Mouse (Mus musculus): ENCODE data around the gene Rhox11. TPM values are rescaled to one million over a fixed set of nuclear protein-coding genes. Genes with fewer than 3 reads are reported as not detected.
"Not testable (repeated sequence)": the region's sequence is repeated elsewhere in the genome, so short reads cannot be mapped to it uniquely, and the experiment has no call there.

The Rhox11 gene
- total RNA-seq (2021) = not detected
- long read RNA-seq, experiment 1 = 0 reads
- long read RNA-seq, experiment 2 = 0 reads

DNA sequence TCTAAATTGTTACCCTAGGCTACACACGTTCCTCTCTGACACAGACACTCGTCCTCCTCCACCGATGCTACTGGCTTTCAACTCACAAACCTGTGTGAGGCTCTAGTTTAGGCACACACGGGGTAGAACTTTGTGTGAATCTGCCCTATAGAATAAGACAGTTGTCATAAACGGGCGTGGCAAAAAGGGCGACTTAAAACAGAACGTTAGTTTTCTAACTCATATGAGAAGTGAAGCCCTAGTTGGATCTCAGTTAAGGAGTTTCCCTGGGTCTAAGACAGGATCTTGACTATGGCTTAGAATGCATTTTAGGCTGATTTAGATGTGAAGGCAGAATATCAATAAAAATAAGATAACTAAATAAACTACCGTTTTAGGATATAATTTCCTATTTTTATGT lies at the start of gene Rhox11:
Gene Rhox11 (minus strand): TSS at position 101 of the 400 bp plus-strand sequence.
- no peak for DNase-seq (ENCODE audit: low spot score in 2 of 2)

DNA sequence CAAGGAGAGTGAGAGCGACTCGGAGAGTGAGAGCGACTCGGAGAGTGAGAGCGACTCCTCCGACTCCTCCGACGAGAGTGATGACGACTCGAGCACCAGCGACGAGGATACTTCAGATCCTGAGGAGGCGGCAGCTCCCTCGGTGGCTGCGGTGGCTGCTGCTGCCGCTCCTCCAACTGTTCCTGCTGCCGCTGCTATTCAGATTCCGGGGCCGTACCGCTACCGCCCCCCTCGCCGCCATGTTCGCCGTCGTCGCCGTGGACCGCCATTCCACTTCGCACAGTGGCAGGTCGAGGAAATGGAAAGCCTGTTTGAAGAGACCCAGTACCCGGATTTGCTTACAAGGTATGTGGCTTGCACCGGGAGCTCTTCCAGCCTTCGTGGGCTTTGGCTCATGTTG lies 36.5 kb upstream of the Rhox11 start:
- no peak for DNase-seq (ENCODE audit: low spot score in 2 of 2)

DNA sequence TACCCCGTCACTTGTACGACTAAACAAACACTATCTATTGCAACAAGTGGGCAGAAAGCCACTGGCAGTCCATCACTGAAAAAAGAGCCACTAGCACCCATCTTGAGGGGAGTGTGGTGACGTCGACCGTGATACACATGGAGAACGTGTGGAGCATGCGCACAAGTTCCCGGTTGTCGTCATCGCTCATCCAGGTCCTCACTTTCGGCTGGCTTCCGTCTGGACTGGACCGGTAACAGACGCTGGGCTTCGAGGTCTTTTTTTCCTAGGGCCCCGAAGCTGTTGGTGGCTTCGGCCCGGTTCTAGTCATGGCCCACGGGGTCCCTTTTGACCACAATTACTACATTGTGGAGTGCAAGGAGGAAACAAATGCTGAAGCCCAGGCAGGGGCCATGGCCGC lies 36.0 kb upstream of the Rhox11 start, which contains the start of gene Rhox13:
Gene Rhox13 (plus strand): TSS at position 238 of the 400 bp plus-strand sequence.
- no peak for DNase-seq (ENCODE audit: low spot score in 2 of 2)

DNA sequence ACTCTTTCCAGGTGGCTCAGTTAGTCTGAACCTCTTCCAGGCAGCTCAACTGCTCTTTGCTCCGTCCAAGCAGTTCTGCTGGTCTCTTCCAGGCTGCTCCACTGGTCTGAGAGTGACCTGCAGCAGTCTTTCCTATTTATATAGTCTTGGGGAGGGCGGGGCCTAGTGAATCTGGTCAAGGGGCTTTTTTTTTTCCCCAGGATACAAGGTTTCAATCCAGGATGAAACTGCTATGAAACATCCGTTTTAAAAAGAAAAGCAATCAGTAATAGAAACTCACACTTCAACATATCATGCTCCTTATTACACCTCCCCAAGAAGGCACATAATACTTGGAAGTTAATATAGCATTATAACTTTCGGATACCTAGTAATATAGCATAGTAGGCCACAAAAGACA lies 25.9 kb upstream of the Rhox11 start, which contains the start of gene Rhox12:
Gene Rhox12 (minus strand): TSS at position 101 of the 400 bp plus-strand sequence.
- DNase-seq (ENCODE audit: low spot score in 2 of 2) = no peak

DNA sequence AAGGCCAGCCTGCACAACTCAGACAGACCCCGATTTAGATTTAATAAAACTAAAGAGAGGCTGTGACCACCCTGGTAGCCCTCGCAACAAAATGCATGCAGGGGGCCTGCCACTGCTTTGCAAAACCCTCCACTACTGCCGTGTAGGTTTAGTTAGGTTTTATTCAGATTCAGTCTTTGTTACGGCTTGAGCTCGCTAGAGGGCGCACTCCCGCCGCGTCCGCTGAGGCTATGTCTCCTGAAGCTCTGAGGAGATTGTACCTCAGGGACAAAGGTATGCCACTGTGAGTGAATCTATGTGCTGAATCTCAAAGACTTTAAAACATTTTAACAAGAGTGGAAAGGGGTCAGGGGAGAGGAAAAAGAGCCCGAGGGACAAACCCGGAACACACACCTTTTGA lies 715 bp downstream of the Rhox11 start:
- DNase-seq (ENCODE audit: low spot score in 2 of 2) = peak; percentile 44 to 45

DNA sequence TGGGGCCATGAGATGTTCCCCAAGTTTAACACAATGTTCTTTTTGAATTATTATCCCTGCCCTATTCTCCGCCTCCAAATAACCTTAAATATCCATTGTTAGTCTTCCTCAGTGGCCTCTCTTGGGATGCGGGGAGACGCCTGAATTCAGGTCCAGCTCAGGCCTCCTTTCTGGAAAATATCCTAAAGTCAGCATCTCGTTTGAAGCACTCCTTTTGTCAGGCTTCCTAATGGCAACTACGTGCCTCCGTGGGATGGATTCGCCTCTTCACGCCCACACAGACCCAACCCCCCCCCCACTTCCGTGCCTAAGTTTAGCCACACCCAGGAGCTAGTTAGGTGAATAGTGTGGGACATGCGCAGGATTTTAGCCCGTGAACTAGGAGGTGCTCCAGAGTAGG lies 18.8 kb downstream of the Rhox11 start, which contains the start of gene Rhox10:
Gene Rhox10 (plus strand): TSS at position 301 of the 400 bp plus-strand sequence.
- DNase-seq (ENCODE audit: low spot score in 2 of 2) = no peak

DNA sequence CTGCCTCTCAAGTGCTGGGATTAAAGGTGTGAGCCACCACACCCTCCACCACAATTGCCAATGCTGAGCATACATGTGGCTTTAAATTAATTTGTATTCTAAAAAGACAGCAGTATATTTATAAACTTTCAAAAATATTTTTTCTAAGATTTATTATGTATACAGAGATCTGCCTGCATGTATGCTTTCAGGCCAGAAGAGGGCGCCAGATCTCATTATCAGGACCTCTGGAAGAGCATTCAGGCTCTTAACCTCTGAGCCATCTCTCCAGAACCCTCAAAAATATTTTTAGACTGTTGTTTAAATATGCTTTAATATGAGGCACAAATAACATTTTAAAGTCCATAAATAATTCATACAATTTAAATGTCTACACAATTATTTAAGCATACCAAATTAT lies 23.4 kb downstream of the Rhox11 start:
- peak in 1 of 2 experiments; percentile 5 for DNase-seq (ENCODE audit: low spot score in 2 of 2)

DNA sequence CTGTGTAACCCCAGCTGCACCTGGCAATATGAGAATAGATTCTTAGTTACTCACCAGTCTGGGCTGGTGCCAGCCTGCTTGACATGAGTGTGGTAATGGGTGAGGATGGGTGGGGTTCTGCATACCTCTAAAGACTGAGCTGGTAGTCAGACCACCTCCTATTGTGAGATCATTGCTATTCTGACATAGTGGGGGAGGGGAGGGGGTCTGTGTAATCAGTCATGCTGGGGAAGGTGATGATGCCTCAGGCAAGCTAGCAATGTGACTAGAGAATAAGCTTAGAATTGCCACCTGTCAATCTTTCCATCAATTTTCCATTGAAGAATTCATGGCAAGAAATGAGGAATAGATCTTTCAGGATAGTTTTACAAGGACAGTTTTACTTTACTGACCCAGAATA lies 41.9 kb downstream of the Rhox11 start, which contains the start of gene Btg1-ps2:
Gene Btg1-ps2 (minus strand): TSS at position 101 of the 400 bp plus-strand sequence.
- not testable (repeated sequence) for DNase-seq (ENCODE audit: low spot score in 2 of 2)

DNA sequence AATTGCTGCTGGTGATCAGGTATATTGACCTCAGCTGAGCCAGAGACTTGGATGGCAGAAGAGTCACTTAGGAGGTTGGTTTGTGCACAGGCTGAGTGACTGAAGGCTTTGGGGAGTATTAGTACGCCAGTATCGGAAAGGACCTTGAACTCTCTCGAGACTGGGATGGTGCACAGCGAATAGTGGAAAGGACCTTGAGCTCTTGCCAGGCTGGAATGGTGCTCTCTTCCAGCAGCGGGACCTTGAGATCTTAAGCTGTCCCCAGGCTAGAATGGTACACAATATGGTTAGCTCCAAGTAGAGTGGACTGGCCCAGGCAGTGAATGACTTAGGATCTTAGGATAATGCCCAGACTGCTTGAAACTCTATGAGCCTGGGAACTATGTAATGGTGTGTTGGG lies 45.3 kb downstream of the Rhox11 start:
- no peak for DNase-seq (ENCODE audit: low spot score in 2 of 2)

DNA sequence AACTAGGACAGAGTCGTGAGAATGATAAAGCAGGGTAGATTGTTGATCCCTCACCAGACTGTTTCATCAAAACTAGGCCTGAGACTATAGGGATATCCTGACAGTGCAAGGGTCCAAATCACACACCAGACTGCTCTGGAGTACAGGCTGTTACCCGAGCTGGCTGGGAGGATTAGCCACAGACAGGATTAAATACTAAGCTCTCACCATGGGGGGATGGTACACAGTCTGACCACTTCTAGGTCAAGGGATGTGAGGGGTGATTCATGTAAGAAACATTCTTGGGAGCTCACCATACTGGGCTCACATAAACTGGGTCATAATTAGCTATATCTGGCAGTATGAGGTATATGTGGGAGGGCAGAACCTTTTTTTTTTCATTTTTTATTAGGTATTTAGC lies 51.1 kb downstream of the Rhox11 start:
- DNase-seq (ENCODE audit: low spot score in 2 of 2) = no peak

Other genes starting within 250 kb of the Rhox11 start
- not detected for gene Rhox8, start 206.2 kb downstream of the Rhox11 start, total RNA-seq (2021)
- gene Rhox7b, start 187.9 kb downstream of the Rhox11 start, total RNA-seq (2021) = not detected
- not detected for gene Rhox9, start 183.4 kb downstream of the Rhox11 start, total RNA-seq (2021)
- not detected for gene Btg1-ps1, start 66.3 kb downstream of the Rhox11 start, total RNA-seq (2021)
- gene Btg1-ps2, start 42.0 kb downstream of the Rhox11 start, total RNA-seq (2021) = not detected
- gene Rhox10, start 18.7 kb downstream of the Rhox11 start, total RNA-seq (2021) = not detected
- gene Rhox12, start 25.8 kb upstream of the Rhox11 start, total RNA-seq (2021) = not detected
- gene Rhox13, start 36.1 kb upstream of the Rhox11 start, total RNA-seq (2021) = not detected
- 10 to 100 TPM; 22.5 to 26.7 TPM for gene Zbtb33, start 104.7 kb upstream of the Rhox11 start, total RNA-seq (2021)
- gene Tmem255a, start 167.3 kb upstream of the Rhox11 start, total RNA-seq (2021) = 10 to 100 TPM; 17.7 to 23.5 TPM
- not detected for gene Atp1b4, start 231.0 kb upstream of the Rhox11 start, total RNA-seq (2021)